Mouse (Mus musculus) hindbrain, embryonic 16.5 days (tissue): ENCODE measurements around the gene Pml. TPM values are rescaled to one million over a fixed set of nuclear protein-coding genes. Genes with fewer than 3 reads are reported as not detected.

Source experiments
- ATAC-seq: fragments of 200-750 bp; cut with Nextera tagmentation; 2 replicates; pipeline ENCODE4 v1.8.0; 2017; ENCODE audit warnings: moderate TSS enrichment, moderate library complexity
- H3K27ac ChIP-seq: fragments of 300-500 bp; sonication (generic); 2 replicates; pipeline ENCODE4 v1.5.1; 2014; ENCODE audit warnings: low read depth, mild to moderate bottlenecking, control low read depth, low read length, moderate library complexity
- H3K27me3 ChIP-seq: fragments of 300-500 bp; sonication (generic); replicated peaks from 2 replicates; pipeline ENCODE4 v1.6.1; 2014; ENCODE audit warnings: low read length; ENCODE audit not compliant: control insufficient read depth, insufficient read depth
- H3K36me3 ChIP-seq: fragments of 300-500 bp; sonication (generic); 2 replicates; pipeline ENCODE4 v1.6.1; 2014; ENCODE audit warnings: mild to moderate bottlenecking, low read length, moderate library complexity, mixed read lengths; ENCODE audit not compliant: control insufficient read depth, insufficient read depth
- H3K4me1 ChIP-seq: fragments of 300-500 bp; sonication (generic); 2 replicates; pipeline ENCODE4 v1.6.1; 2014; ENCODE audit warnings: low read depth, low read length; ENCODE audit not compliant: control insufficient read depth, insufficient read depth
- H3K4me2 ChIP-seq: fragments of 300-500 bp; sonication (generic); 2 replicates; pipeline ENCODE4 v1.6.1; 2014; ENCODE audit warnings: mild to moderate bottlenecking, low read length, control low read depth, moderate library complexity
- H3K4me3 ChIP-seq: fragments of 300-500 bp; sonication (generic); 2 replicates; pipeline ENCODE4 v1.5.1; 2014; ENCODE audit warnings: mild to moderate bottlenecking, low read length, control low read depth, moderate library complexity
- H3K9ac ChIP-seq: fragments of 300-500 bp; sonication (generic); 2 replicates; pipeline ENCODE4 v1.6.1; 2014; ENCODE audit warnings: low read depth, mild to moderate bottlenecking, control low read depth, low read length, moderate library complexity
- H3K9me3 ChIP-seq: fragments of 300-500 bp; sonication (generic); 2 replicates; pipeline ENCODE4 v1.6.1; 2014; ENCODE audit warnings: mild to moderate bottlenecking, low read length, moderate library complexity; ENCODE audit not compliant: control insufficient read depth
- WGBS: fragments of 180-500 bp; shearing (Covaris S2); extraction: QIAGEN DNeasy Blood & Tissue Kit; methylation state at CpG from one replicate; pipeline ENCODE4 v1.1.7; 2014; 5-methylcytosine and 5-hydroxymethylcytosine counted together
- polyA plus RNA-seq: library from polyadenylated mRNA; unstranded; fragments of >200 nt; fragmentation: Nextera tagmentation; extraction: Ambion mirVana; gene quantifications from 2 replicates; pipeline ENCODE4 v1.2.1, GENCODE M21; 2015

Pml gene
- polyA plus RNA-seq, 1 experiment from 2014 or later, result 3.9 TPM

- no peaks in the 10 kb centered on the region for H3K36me3 ChIP-seq
- peak overlapping the region; percentile 33 for H3K4me3 ChIP-seq
- no peak for ATAC-seq
- H3K27me3 ChIP-seq, result peaks cover 50% of the 10 kb centered on the region
- H3K4me2 ChIP-seq, result peak overlapping the region; percentile 72
- no peaks in the 10 kb centered on the region for H3K9me3 ChIP-seq
- peak overlapping the region; percentile 45; the same call in 1 of the 2 replicates for H3K9ac ChIP-seq
- under 1% methylated on average over 37 of the region's 37 CpGs for WGBS
- H3K27ac ChIP-seq, result peak overlapping the region; percentile 75
- peaks cover 41% of the 10 kb centered on the region for H3K4me1 ChIP-seq
Measured at GRCm38 (mm10) chr9:58201861-58202549, 47.6 kb downstream of the Pml start.

- peak overlapping the region; percentile 72 for H3K4me2 ChIP-seq
- H3K27me3 ChIP-seq, result peaks cover 52% of the 10 kb centered on the region
- H3K27ac ChIP-seq, result peak overlapping the region; percentile 51
- no peaks in the 10 kb centered on the region for H3K9me3 ChIP-seq
- H3K4me1 ChIP-seq, result peaks cover 42% of the 10 kb centered on the region
- peak overlapping the region; percentile 52; the same call in 1 of the 2 replicates for H3K9ac ChIP-seq
- H3K4me3 ChIP-seq, result peak overlapping the region; percentile 33
- no peak for ATAC-seq
- WGBS, result under 1% methylated on average over 24 of the region's 24 CpGs
- H3K36me3 ChIP-seq, result no peaks in the 10 kb centered on the region
Measured at GRCm38 (mm10) chr9:58201091-58201842, 48.3 kb downstream of the Pml start.

- Histone ChIP-seq H3K4me3 (peak overlapping the region; percentile 33), H3K36me3 (no peaks in the 10 kb centered on the region), H3K4me2 (peak overlapping the region; percentile 72), H3K27me3 (peaks cover 59% of the 10 kb centered on the region), H3K4me1 (peaks cover 44% of the 10 kb centered on the region), H3K27ac (peak overlapping the region; percentile 51), H3K9me3 (no peaks in the 10 kb centered on the region), H3K9ac (peak overlapping the region; percentile 52; the same call in 1 of the 2 replicates)
- 9% methylated on average over 11 of the region's 11 CpGs for WGBS
- no peak for ATAC-seq
Measured at GRCm38 (mm10) chr9:58200270-58201090, 49.1 kb downstream of the Pml start.

- no peaks in the 10 kb centered on the region for H3K9me3 ChIP-seq
- H3K36me3 ChIP-seq, result no peaks in the 10 kb centered on the region
- peaks cover 44% of the 10 kb centered on the region for H3K4me1 ChIP-seq
- peaks cover 62% of the 10 kb centered on the region for H3K27me3 ChIP-seq
- peak overlapping the region; percentile 72 for H3K4me2 ChIP-seq
- ATAC-seq, result no peak
- H3K4me3 ChIP-seq, result peak overlapping the region; percentile 33
- H3K9ac ChIP-seq, result peak overlapping the region; percentile 49
- H3K27ac ChIP-seq, result peak overlapping the region; percentile 51; the same call in 1 of the 2 replicates
- 1% methylated on average over 40 of the region's 41 CpGs for WGBS
Measured at GRCm38 (mm10) chr9:58199381-58200269, 50.0 kb downstream of the Pml start.

GRCm38 (mm10) chr9:58198801-58199371 lies 50.7 kb downstream of the Pml start:
- H3K4me1 ChIP-seq, result peaks cover 44% of the 10 kb centered on the region
- ATAC-seq, result no peak
- 2% methylated on average over 38 of the region's 38 CpGs for WGBS

GRCm38 (mm10) chr9:58197781-58198701 lies 51.5 kb downstream of the Pml start:
- Histone ChIP-seq H3K9ac (peak overlapping the region; percentile 49), H3K4me2 (peak overlapping the region; percentile 72), H3K36me3 (no peaks in the 10 kb centered on the region), H3K27me3 (peaks cover 58% of the 10 kb centered on the region), H3K9me3 (no peaks in the 10 kb centered on the region), H3K27ac (peak overlapping the region; percentile 61), H3K4me3 (peak overlapping the region; percentile 33), H3K4me1 (peaks cover 44% of the 10 kb centered on the region)
- under 1% methylated on average over 55 of the region's 58 CpGs for WGBS
- ATAC-seq, result peak; percentile 28

More at GRCm38 (mm10) chr9:58198801-58199371, 50.7 kb downstream of the Pml start:
- peak overlapping the region; percentile 33 for H3K4me3 ChIP-seq
- H3K9me3 ChIP-seq, result no peaks in the 10 kb centered on the region
- H3K4me2 ChIP-seq, result peak overlapping the region; percentile 72
- peak overlapping the region; percentile 49 for H3K9ac ChIP-seq
- peak overlapping the region; percentile 61 for H3K27ac ChIP-seq
- no peaks in the 10 kb centered on the region for H3K36me3 ChIP-seq
- H3K27me3 ChIP-seq, result peaks cover 66% of the 10 kb centered on the region

- Histone ChIP-seq H3K9me3 (no peaks in the 10 kb centered on the region), H3K4me2 (peak overlapping the region; percentile 72), H3K4me3 (peak overlapping the region; percentile 33), H3K36me3 (no peaks in the 10 kb centered on the region), H3K9ac (peak overlapping the region; percentile 49), H3K4me1 (peaks cover 42% of the 10 kb centered on the region), H3K27me3 (peaks cover 57% of the 10 kb centered on the region), H3K27ac (no peak overlapping the region)
- ATAC-seq, result no peak
- 3% methylated on average over 46 of the region's 46 CpGs for WGBS
Measured at GRCm38 (mm10) chr9:58196610-58197567, 52.7 kb downstream of the Pml start.
